Mouse (Mus musculus) liver, adult 2 months (tissue): Measurements from ENCODE around the gene Wfdc15b. TPM values are rescaled to one million over a fixed set of nuclear protein-coding genes. Genes with fewer than 3 reads are reported as not detected.

Experiments
- DNase-seq: peaks from one replicate; pipeline ENCODE4 v3.0.0-alpha.2; 2011; ENCODE audit warnings: low read depth, low spot score; ENCODE audit errors: extremely low read depth
- H3K27ac ChIP-seq: fragments of 200-500 bp; replicated peaks from 2 replicates; pipeline ENCODE4 v1.5.1; 2012; ENCODE audit warnings: low read depth, mild to moderate bottlenecking, control low read depth, inconsistent platforms, low read length; ENCODE audit not compliant: insufficient read depth
- H3K27me3 ChIP-seq: fragments of 200-500 bp; 2 replicates; pipeline ENCODE4 v1.6.1; 2012; ENCODE audit warnings: mild to moderate bottlenecking, moderate library complexity, low read length, inconsistent platforms; ENCODE audit not compliant: control insufficient read depth, insufficient read depth
- H3K36me3 ChIP-seq: fragments of 200-500 bp; 2 replicates; pipeline ENCODE4 v1.6.1; 2012; ENCODE audit warnings: low read length, inconsistent platforms; ENCODE audit not compliant: control insufficient read depth, insufficient read depth
- H3K4me1 ChIP-seq: fragments of 200-500 bp; 2 replicates; pipeline ENCODE4 v1.6.1; 2011; ENCODE audit warnings: low read length; ENCODE audit not compliant: control insufficient read depth, insufficient read depth
- H3K4me3 ChIP-seq: fragments of 200-500 bp; 2 replicates; pipeline ENCODE4 v1.5.1; 2011; ENCODE audit warnings: low read depth, mild to moderate bottlenecking, control low read depth, low read length, moderate library complexity; ENCODE audit not compliant: insufficient read depth
- H3K79me2 ChIP-seq: fragments of 200-500 bp; 2 replicates; pipeline ENCODE4 v1.6.1; 2012; ENCODE audit warnings: inconsistent platforms, mild to moderate bottlenecking, low read length, moderate library complexity; ENCODE audit not compliant: control insufficient read depth, insufficient read depth
- H3K9ac ChIP-seq: fragments of 200-500 bp; 2 replicates; pipeline ENCODE4 v1.6.1; 2012; ENCODE audit warnings: low read depth, mild to moderate bottlenecking, control low read depth, inconsistent platforms, low read length
- CTCF ChIP-seq: fragments of 200-500 bp; IDR thresholded peaks from 2 replicates; pipeline ENCODE4 v1.5.1; 2011; ENCODE audit warnings: low read depth, low read length, control low read depth
- POLR2A ChIP-seq: fragments of 200-500 bp; IDR thresholded peaks from 2 replicates; pipeline ENCODE4 v1.6.1; 2011; ENCODE audit warnings: low read length, control low read depth; ENCODE audit not compliant: insufficient read depth; ENCODE audit errors: extremely low read depth
- WGBS: fragments of 180-500 bp; shearing (Covaris S2); methylation state at CpG from one replicate; pipeline ENCODE4 v1.1.7; 2018; 5-methylcytosine and 5-hydroxymethylcytosine counted together
- polyA plus RNA-seq: library from polyadenylated mRNA; depleted of rRNA; stranded (reverse); fragments of >200 nt; gene quantifications from 2 replicates; pipeline ENCODE4 v1.2.3, GENCODE M21; 2012
- total RNA-seq: library from RNA; depleted of rRNA; stranded (reverse); fragments of >200 nt; gene quantifications from 2 replicates; pipeline ENCODE4 v1.2.3, GENCODE M21; 2014

Wfdc15b gene
- total and polyA plus RNA-seq, 2 experiments = 0.24 to 0.28 TPM

DNA sequence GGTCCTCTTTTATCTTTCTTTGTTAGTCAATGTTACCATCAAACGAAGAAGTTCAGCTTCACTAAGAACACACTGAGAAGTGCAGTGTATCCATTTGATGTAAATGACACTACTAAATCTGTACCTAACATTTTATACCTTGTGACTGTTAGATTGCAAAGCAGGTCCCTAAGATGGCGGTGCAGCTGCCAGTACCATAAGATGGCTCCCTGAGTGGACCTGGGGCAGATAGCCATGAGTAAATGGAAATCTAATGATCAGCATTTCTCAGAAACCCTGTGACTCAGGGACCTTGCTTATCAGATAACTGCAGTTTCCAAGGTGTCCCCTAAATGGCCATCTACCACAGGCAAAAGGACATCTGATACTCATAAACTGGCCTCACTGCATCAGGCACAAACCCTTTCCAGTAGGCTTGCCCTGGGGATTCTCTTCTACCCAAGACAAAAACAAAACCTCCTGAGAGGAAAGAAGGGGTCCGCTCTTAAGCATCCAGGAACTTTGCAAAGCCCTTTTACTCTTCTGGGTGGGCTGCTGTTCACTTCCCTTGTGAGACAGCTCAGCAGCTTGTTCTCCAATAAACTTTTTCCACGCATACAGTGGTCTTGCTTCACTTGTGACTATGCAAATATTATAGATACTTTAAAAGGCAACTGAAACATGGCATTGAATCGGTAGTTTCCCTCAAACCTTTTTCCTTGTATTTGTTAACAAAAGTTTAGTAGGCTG is 25.3 kb downstream of the Wfdc15b start:
- no peak overlapping the region for H3K9ac ChIP-seq
- no peak for DNase-seq
- no peaks in the 10 kb centered on the region for H3K36me3 ChIP-seq
- no peak overlapping the region for H3K4me3 ChIP-seq
- no peaks in the 10 kb centered on the region for H3K4me1 ChIP-seq
- TF ChIP-seq CTCF = no peak
- TF ChIP-seq POLR2A = no peak
- H3K27me3 ChIP-seq = no peaks in the 10 kb centered on the region
- no peak overlapping the region for H3K27ac ChIP-seq
- WGBS = 85% methylated on average over 5 of the region's 5 CpGs
- H3K79me2 ChIP-seq = no peaks in the 10 kb centered on the region

DNA sequence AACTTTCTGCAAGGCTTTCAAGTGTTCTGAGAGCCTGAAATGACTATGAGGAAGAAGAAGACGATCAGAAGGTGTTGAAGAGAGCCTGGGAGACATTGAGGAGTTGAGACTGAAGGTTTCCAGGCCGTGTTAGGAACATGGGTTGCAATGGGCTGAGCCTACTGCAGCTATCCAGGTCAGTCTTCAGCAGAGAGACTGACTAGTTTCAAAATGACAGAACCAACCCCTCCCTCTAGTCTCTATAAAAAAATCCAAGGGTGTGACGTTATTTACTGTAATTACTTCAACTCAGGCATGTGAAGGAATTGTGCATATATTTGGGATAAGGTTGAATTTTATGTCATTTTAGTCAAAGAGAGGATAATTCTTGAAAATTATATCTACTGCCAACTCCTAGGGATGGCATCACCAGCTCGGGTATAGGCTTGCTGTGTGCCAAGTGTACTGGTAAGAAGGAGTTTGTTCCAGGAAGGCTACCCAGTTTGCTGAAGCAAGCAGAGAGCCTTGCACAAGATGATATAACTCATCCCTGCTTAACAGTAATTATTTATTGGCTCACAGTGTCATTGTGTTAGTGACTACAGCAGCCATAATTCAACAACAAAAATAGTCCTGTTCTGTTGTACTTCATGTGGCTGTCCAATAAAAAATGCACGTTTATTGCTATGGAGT is 26.4 kb downstream of the Wfdc15b start:
- Histone ChIP-seq H3K36me3 (no peaks in the 10 kb centered on the region), H3K4me1 (no peaks in the 10 kb centered on the region), H3K79me2 (no peaks in the 10 kb centered on the region), H3K27ac (no peak overlapping the region), H3K27me3 (no peaks in the 10 kb centered on the region), H3K4me3 (no peak overlapping the region), H3K9ac (no peak overlapping the region)
- 68% methylated on average over 5 of the region's 5 CpGs for WGBS
- TF ChIP-seq POLR2A = no peak
- no peak for TF ChIP-seq CTCF
- no peak for DNase-seq

DNA sequence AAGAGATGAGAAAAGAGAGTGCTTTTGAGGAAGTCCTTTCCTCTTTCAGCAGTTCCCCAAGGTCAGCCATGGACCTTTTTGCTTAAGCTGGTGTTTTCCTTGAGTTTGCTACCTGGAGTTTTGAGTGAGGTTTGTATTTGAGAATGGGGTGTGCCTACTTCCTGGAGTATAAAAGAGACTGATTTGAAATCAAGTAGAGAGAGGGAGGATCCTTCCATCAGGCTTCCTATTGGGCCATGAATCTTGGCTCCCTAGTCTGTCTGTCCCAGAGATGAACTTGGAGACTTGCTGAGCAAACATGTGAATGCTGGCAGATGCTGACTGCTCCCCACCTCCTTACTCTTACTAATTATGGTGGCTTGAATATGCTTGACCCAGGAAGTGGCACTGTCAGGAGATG is 29.2 kb downstream of the Wfdc15b start:
- Histone ChIP-seq H3K27me3 (no peaks in the 10 kb centered on the region), H3K79me2 (no peaks in the 10 kb centered on the region), H3K9ac (no peak overlapping the region), H3K4me3 (no peak overlapping the region), H3K36me3 (no peaks in the 10 kb centered on the region), H3K4me1 (no peaks in the 10 kb centered on the region), H3K27ac (no peak overlapping the region)
- peak; percentile 28 for DNase-seq
- TF ChIP-seq POLR2A (no peak), CTCF (no peak)

DNA sequence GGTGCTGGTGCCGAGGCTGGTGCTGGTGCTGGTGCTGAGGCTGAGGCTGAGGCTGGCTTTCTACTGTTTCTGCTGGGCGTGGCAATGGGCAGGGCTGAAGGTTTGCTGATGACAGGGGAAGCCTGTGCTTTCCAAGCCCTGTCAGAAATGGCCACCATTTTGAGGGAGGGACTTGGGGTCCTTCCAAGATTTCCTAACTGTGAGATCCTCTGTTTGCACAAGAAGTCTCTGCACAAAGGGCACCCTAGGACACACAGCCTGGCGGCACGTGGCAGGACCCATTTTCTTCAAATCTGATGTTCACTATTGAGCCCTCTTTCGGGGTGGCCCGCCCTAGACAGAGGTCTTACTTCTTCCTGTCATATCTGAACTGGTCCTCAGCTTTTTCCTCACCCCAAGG is 30.9 kb downstream of the Wfdc15b start, which contains the start of gene Wfdc12:
Gene Wfdc12, minus strand, starts transcription at position 33 of the 400 bp plus-strand sequence.
- Histone ChIP-seq H3K36me3 (no peaks in the 10 kb centered on the region), H3K9ac (no peak within 1 kb of the TSS), H3K27ac (no peak within 1 kb of the TSS), H3K79me2 (no peaks in the 10 kb centered on the region), H3K4me1 (no peaks in the 10 kb centered on the region), H3K27me3 (no peaks in the 10 kb centered on the region), H3K4me3 (no peak within 1 kb of the TSS)
- TF ChIP-seq POLR2A (no peak), CTCF (no peak)
- peak; percentile 60 for DNase-seq
- WGBS = 59% methylated on average over 6 of the region's 6 CpGs

DNA sequence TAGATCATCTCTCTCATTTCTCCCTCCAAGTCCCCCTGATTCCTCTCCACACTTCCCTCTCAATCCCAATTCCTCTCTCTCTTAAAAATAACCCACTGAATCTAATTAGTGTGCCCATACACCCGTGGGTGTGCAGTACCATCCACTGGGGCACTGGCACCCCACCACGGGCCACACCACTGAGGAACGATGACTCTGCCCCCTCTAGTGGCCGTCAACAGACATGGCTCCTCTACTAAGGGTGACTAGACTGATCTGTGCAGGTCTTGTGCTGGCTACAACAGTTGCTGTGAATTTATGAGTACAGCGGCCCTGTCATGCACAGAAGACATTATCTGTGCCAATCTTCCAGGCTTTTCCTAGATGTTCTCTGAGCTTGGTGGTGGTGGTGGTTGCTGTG is 32.7 kb downstream of the Wfdc15b start:
- Histone ChIP-seq H3K36me3 (no peaks in the 10 kb centered on the region), H3K27me3 (no peaks in the 10 kb centered on the region), H3K4me3 (no peak overlapping the region), H3K9ac (no peak overlapping the region), H3K27ac (no peak overlapping the region), H3K4me1 (no peaks in the 10 kb centered on the region), H3K79me2 (no peaks in the 10 kb centered on the region)
- peak; percentile 3 for DNase-seq
- TF ChIP-seq CTCF (peak; percentile 73), POLR2A (no peak)
- WGBS = 30% methylated on average over 5 of the region's 5 CpGs
